ENCODE assay signal across 19 mouse cellular contexts in the genomic region with DNA sequence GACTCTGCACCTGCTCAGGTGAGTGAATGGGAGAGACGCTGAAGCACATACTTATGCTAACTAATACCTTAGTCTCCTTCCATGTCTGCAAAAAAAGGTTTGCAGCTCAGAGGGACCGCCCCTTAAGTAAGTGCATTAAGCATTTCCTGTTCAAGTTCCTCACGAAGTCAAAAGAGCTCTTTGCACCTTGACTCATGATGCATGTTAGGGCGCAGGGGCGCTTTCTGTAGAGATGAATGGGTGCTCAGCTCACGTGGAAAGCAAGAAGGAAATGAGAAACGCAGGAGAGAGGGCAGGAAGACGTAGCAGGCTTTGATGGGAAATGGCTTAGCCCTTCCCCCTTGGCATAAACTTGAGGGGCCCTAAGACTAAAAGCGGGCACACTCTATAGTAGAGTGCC.
DNase-seq lines count a peak whose midpoint lies in the region; ATAC-seq and TF ChIP-seq lines count a peak whose summit lies in the region.
"Had no signal": no experiment of that assay in that cellular context is flagged by ENCODE, and none has a peak within 500 bp of the region (broad histone marks: within the 10 kb centered on the region; RNA-seq: fewer than 3 reads in every experiment).

No protein-coding gene starts in this region.

- no peak for TF ChIP-seq CTCF in intestine, postnatal 0 days (IDR thresholded peaks at IDR 0.05; ENCODE audit: low read depth)
- no peak for TF ChIP-seq CTCF in CH12.LX (conservative IDR thresholded peaks at IDR 0.05 in 1 of 2, IDR thresholded peaks at IDR 0.05 in 1 of 2; ENCODE audit: low read depth in 2 of 2, low read length in 2 of 2)

- no peak for TF ChIP-seq RAD21 in CH12.LX (IDR thresholded peaks at IDR 0.05; ENCODE audit: low read depth, low read length)

- no peaks in the 10 kb centered on the region for H3K79me2 ChIP-seq in CH12.LX (replicated peaks; ENCODE audit: control insufficient read depth, extremely low read depth, insufficient read depth, poor library complexity, severe bottlenecking)

- 62% methylated on average over 9 of the region's 9 CpGs for WGBS in intestine, postnatal 0 days
- WGBS in intestine, embryonic 15.5 days = 72% methylated on average over 9 of the region's 9 CpGs
- WGBS in hindbrain, embryonic 11.5 days = 79% methylated on average over 9 of the region's 9 CpGs

- TF ChIP-seq POLR2A in CH12.LX (IDR thresholded peaks at IDR 0.05; ENCODE audit: low read depth, low read length) = no peak

- no peaks in the 10 kb centered on the region for H3K27me3 ChIP-seq in intestine, postnatal 0 days (replicated peaks; ENCODE audit: control insufficient read depth, insufficient read depth, low read length)
- no peaks in the 10 kb centered on the region for H3K27me3 ChIP-seq in intestine, embryonic 15.5 days (replicated peaks)
- no peaks in the 10 kb centered on the region for H3K27me3 ChIP-seq in CH12.LX (replicated peaks)
- H3K27me3 ChIP-seq in hindbrain, embryonic 11.5 days (ENCODE audit: control insufficient read depth, insufficient read depth, low read length) = no peaks in the 10 kb centered on the region
- H3K27me3 ChIP-seq: forebrain, embryonic 12.5 days; hindbrain, embryonic 12.5 days had no signal

- no peaks in the 10 kb centered on the region for H3K36me3 ChIP-seq in intestine, postnatal 0 days (ENCODE audit: control insufficient read depth, insufficient read depth)
- no peaks in the 10 kb centered on the region for H3K36me3 ChIP-seq in intestine, embryonic 15.5 days
- H3K36me3 ChIP-seq in CH12.LX (replicated peaks in 1 of 2; ENCODE audit: control insufficient read depth in 1 of 2, insufficient read depth in 1 of 2, low read length in 1 of 2) = no peaks in the 10 kb centered on the region
- H3K36me3 ChIP-seq in hindbrain, embryonic 11.5 days (ENCODE audit: control insufficient read depth, insufficient read depth, low read length) = no peaks in the 10 kb centered on the region
- H3K36me3 ChIP-seq: embryonic facial prominence, embryonic 12.5 days; forebrain, embryonic 12.5 days; heart, embryonic 13.5 days; hindbrain, embryonic 12.5 days had no signal

- no peak overlapping the region for H3K27ac ChIP-seq in intestine, postnatal 0 days (ENCODE audit: low read depth, low read length)
- H3K27ac ChIP-seq in intestine, embryonic 15.5 days = no peak overlapping the region
- H3K27ac ChIP-seq in CH12.LX (ENCODE audit: insufficient read depth, low read depth) = no peak overlapping the region
- no peak overlapping the region for H3K27ac ChIP-seq in hindbrain, embryonic 11.5 days (ENCODE audit: low read depth, low read length)
- H3K27ac ChIP-seq: embryonic facial prominence, embryonic 12.5 days; forebrain, embryonic 12.5 days; heart, embryonic 13.5 days; hindbrain, embryonic 12.5 days had no signal

- ATAC-seq in intestine, postnatal 0 days = peak; percentile 42; the same call in 1 of the 2 replicates
- no peak for ATAC-seq in intestine, embryonic 15.5 days
- ATAC-seq in hindbrain, embryonic 11.5 days (ENCODE audit: low FRiP score) = no peak
- ATAC-seq: forebrain, embryonic 16.5 days; hindbrain, embryonic 16.5 days; intestine, embryonic 16.5 days had no signal

- DNase-seq in CH12.LX (ENCODE audit: extremely low read depth) = peak; percentile 39
- peak; percentile 2 for DNase-seq in naive thymus-derived CD4-positive, alpha-beta T cell, adult 2 months (ENCODE audit: low read depth)
- no peak for DNase-seq in thymus, adult 18-20 months
- DNase-seq in hindbrain, embryonic 11.5 days (ENCODE audit: low spot score) = no peak
- DNase-seq: adrenal gland, adult 8-10 months; adrenal gland, postnatal 36 days; cerebellum, adult 8-10 months; cerebellum, postnatal 14 days; gastrocnemius, postnatal 14 days; heart, postnatal 36 days had no signal

- in situ Hi-C loops in CH12.LX (cut with MboI; ENCODE audit: low pct_ligation_motif_present, low pct_unique_long_range_greater_than_20kb, low sequenced_read_pairs) = no loop called here

- H3K9ac ChIP-seq in intestine, postnatal 0 days (ENCODE audit: low read depth, low read length) = no peak overlapping the region
- H3K9ac ChIP-seq in intestine, embryonic 15.5 days = no peak overlapping the region
- H3K9ac ChIP-seq in CH12.LX (ENCODE audit: insufficient read depth, low read depth) = no peak overlapping the region
- H3K9ac ChIP-seq in hindbrain, embryonic 11.5 days (ENCODE audit: low read depth, low read length) = no peak overlapping the region
- H3K9ac ChIP-seq: embryonic facial prominence, embryonic 12.5 days; forebrain, embryonic 12.5 days; heart, embryonic 13.5 days; hindbrain, embryonic 12.5 days had no signal

- dilution Hi-C loops in CH12.LX (cut with MboI; ENCODE audit: extremely low pct_ligation_motif_present, extremely low pct_unique_long_range_greater_than_20kb, low sequenced_read_pairs) = no loop called here

- TF ChIP-seq EP300 in CH12.LX (IDR thresholded peaks at IDR 0.05; ENCODE audit: low read length) = 0 out of 2 replicates have a peak, but pooled peaks have one; percentile 28

- H3K9me3 ChIP-seq in intestine, postnatal 0 days (ENCODE audit: control insufficient read depth) = no peaks in the 10 kb centered on the region
- H3K9me3 ChIP-seq in intestine, embryonic 15.5 days = no peaks in the 10 kb centered on the region
- H3K9me3 ChIP-seq in CH12.LX (replicated peaks; ENCODE audit: low read length) = no peaks in the 10 kb centered on the region
- no peaks in the 10 kb centered on the region for H3K9me3 ChIP-seq in hindbrain, embryonic 11.5 days (ENCODE audit: control insufficient read depth, low read length)
- H3K9me3 ChIP-seq: embryonic facial prominence, embryonic 12.5 days; forebrain, embryonic 12.5 days; heart, embryonic 13.5 days; hindbrain, embryonic 12.5 days had no signal

- no peak overlapping the region for H3K4me3 ChIP-seq in intestine, postnatal 0 days (ENCODE audit: low read depth, low read length)
- H3K4me3 ChIP-seq in intestine, embryonic 15.5 days (replicated peaks) = no peak overlapping the region
- H3K4me3 ChIP-seq in CH12.LX (replicated peaks in 1 of 3; ENCODE audit: low read depth in 2 of 3, low read length in 2 of 3, poor library complexity in 1 of 3) = no peak overlapping the region
- H3K4me3 ChIP-seq in hindbrain, embryonic 11.5 days (ENCODE audit: low read depth, low read length) = no peak overlapping the region
- H3K4me3 ChIP-seq: embryonic facial prominence, embryonic 12.5 days; forebrain, embryonic 12.5 days; heart, embryonic 13.5 days; hindbrain, embryonic 12.5 days had no signal

- no peaks in the 10 kb centered on the region for H3K4me1 ChIP-seq in intestine, postnatal 0 days (replicated peaks; ENCODE audit: control insufficient read depth, insufficient read depth, low read length)
- no peaks in the 10 kb centered on the region for H3K4me1 ChIP-seq in intestine, embryonic 15.5 days (replicated peaks)
- H3K4me1 ChIP-seq in CH12.LX (ENCODE audit: control insufficient read depth in 1 of 2, insufficient read depth in 2 of 2) = peaks cover 15 to 32% of the 10 kb centered on the region in 2 experiments
- no peaks in the 10 kb centered on the region for H3K4me1 ChIP-seq in hindbrain, embryonic 11.5 days (replicated peaks; ENCODE audit: control insufficient read depth, insufficient read depth, low read length)
- H3K4me1 ChIP-seq: embryonic facial prominence, embryonic 12.5 days; forebrain, embryonic 12.5 days; hindbrain, embryonic 12.5 days had no signal

- H3K4me2 ChIP-seq in intestine, postnatal 0 days (replicated peaks; ENCODE audit: low read depth) = no peak overlapping the region
- no peak overlapping the region for H3K4me2 ChIP-seq in intestine, embryonic 15.5 days (replicated peaks)
- peak overlapping the region; percentile 21; the same call in 1 of the 2 replicates for H3K4me2 ChIP-seq in CH12.LX (ENCODE audit: insufficient read depth, low read depth, poor library complexity, severe bottlenecking)
- H3K4me2 ChIP-seq in hindbrain, embryonic 11.5 days (replicated peaks; ENCODE audit: low read depth, low read length) = no peak overlapping the region
- H3K4me2 ChIP-seq: embryonic facial prominence, embryonic 12.5 days; forebrain, embryonic 12.5 days; heart, embryonic 13.5 days; hindbrain, embryonic 12.5 days had no signal

TF ChIP-seq in CH12.LX, 34 proteins besides CTCF, POLR2A, EP300 and RAD21:
- TF ChIP-seq UBTF (IDR thresholded peaks at IDR 0.05; ENCODE audit: low read depth, low read length) (no peak), USF1 (IDR thresholded peaks at IDR 0.05; ENCODE audit: low read depth, low read length) (no peak), ELF1 (IDR thresholded peaks at IDR 0.05; ENCODE audit: low read depth, low read length) (no peak), BHLHE40 (IDR thresholded peaks at IDR 0.05; ENCODE audit: low read depth, low read length) (peak; percentile 62), ETS1 (conservative IDR thresholded peaks at IDR 0.05; ENCODE audit: low read depth, low read length) (0 out of 2 replicates have a peak, but pooled peaks have one; percentile 25), USF2 (conservative IDR thresholded peaks at IDR 0.05; ENCODE audit: low read depth, low read length) (no peak), MYC (IDR thresholded peaks at IDR 0.05; ENCODE audit: low read depth, low read length) (0 out of 2 replicates have a peak, but pooled peaks have one; percentile 24), SIN3A (IDR thresholded peaks at IDR 0.05; ENCODE audit: low read length) (no peak), POLR2AphosphoS2 (IDR thresholded peaks at IDR 0.05; ENCODE audit: low read depth, low read length) (no peak), IRF4 (IDR thresholded peaks at IDR 0.05; ENCODE audit: low read depth, low read length) (0 out of 2 replicates have a peak, but pooled peaks have one; percentile 36), CHD2 (IDR thresholded peaks at IDR 0.05; ENCODE audit: low read length) (no peak), ZMIZ1 (IDR thresholded peaks at IDR 0.05; ENCODE audit: low read depth, low read length) (no peak), CHD1 (IDR thresholded peaks at IDR 0.05; ENCODE audit: low read depth, low read length) (no peak), JUN (IDR thresholded peaks at IDR 0.05; ENCODE audit: insufficient read depth, low read depth, low read length) (no peak), ZNF384 (IDR thresholded peaks at IDR 0.05; ENCODE audit: low read depth, low read length) (peak; percentile 43; the same call in 1 of the 2 replicates)
TF ChIP-seq in CH12.LX: peak in this region for 5.

Comparison
In these comparisons a context has a peak if more than half of its experiments do, and no peak if none do; other contexts are left out.
1. DNase-seq: peak in CH12.LX (single experiment) and naive thymus-derived CD4-positive, alpha-beta T cell, adult 2 months (single experiment); none in thymus, adult 18-20 months (0 of 2) and hindbrain, embryonic 11.5 days (single experiment).